10 mouse cellular contexts compared by ENCODE assay signal in the genomic region with DNA sequence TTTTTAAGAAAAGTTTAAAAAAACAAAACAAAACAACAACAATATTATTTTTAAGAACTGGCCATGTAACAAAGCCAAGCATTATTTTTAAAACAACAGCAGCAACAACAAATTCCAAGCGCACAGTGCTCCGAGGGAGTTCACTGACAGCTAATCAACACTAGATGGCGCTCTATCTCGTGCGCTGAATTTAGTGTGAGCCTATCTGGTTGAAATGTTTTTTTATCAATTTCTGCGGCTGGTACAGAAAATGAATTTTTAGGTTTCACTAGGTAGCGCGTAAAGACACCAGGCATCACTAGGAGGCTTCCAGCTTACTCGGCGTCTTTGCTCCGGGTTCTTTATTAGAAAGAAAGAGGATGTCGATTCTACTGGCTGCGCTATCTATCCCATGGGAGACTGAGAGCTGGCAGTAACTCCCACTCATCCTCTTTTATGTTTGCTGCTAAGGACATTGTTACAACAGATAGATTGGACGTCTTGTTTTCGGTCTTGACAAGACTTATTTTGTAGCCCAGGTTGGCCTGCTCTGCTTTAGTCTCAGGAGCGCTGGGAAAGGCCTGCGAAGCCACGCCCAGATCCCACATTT. TPM values are rescaled to one million over a fixed set of nuclear protein-coding genes. Genes with fewer than 3 reads are reported as not detected.
DNase-seq lines count a peak whose midpoint lies in the region; ATAC-seq and TF ChIP-seq lines count a peak whose summit lies in the region.
"Had no signal": no experiment of that assay in that cellular context is flagged by ENCODE, and none has a peak within 500 bp of the region (broad histone marks: within the 10 kb centered on the region; RNA-seq: fewer than 3 reads in every experiment).

No protein-coding gene starts in this region.

- H3K27ac ChIP-seq in forebrain, embryonic 10.5 days, result no peak overlapping the region
- no peak overlapping the region for H3K27ac ChIP-seq in forebrain, embryonic 11.5 days (ENCODE audit: low read depth, low read length)
- H3K27ac ChIP-seq in forebrain, postnatal 0 days (ENCODE audit: low read depth, low read length), result no peak overlapping the region
- H3K27ac ChIP-seq: midbrain, embryonic 12.5 days had no signal

- peak; percentile 34 for DNase-seq in forebrain, embryonic 10.5 days (ENCODE audit: extremely low spot score, low spot score)
- no peak for DNase-seq in forebrain, embryonic 11.5 days (ENCODE audit: low spot score)
- peak; percentile 31 for DNase-seq in thymus, postnatal 4 days
- DNase-seq in thymus, postnatal 36 days, result no peak
- DNase-seq in forebrain, postnatal 0 days, result peak; percentile 86
- peak; percentile 39 to 63 for DNase-seq in kidney, postnatal 36 days
- DNase-seq in lung, postnatal 25 days (ENCODE audit: low spot score), result peak; percentile 37

- H3K9ac ChIP-seq in forebrain, embryonic 11.5 days (ENCODE audit: low read length), result no peak overlapping the region
- no peak overlapping the region for H3K9ac ChIP-seq in forebrain, postnatal 0 days
- H3K9ac ChIP-seq: midbrain, embryonic 12.5 days had no signal

- no peak overlapping the region for H3K4me3 ChIP-seq in forebrain, embryonic 10.5 days
- H3K4me3 ChIP-seq in forebrain, embryonic 11.5 days (ENCODE audit: low read depth, low read length), result no peak overlapping the region
- H3K4me3 ChIP-seq in forebrain, postnatal 0 days (ENCODE audit: low read depth, low read length), result no peak overlapping the region
- H3K4me3 ChIP-seq: erythroblast, embryonic 14.5 days; midbrain, embryonic 12.5 days had no signal

- 55% methylated on average over 18 of the region's 18 CpGs for WGBS in forebrain, embryonic 10.5 days
- WGBS in forebrain, embryonic 11.5 days, result 57% methylated on average over 18 of the region's 18 CpGs
- WGBS in forebrain, postnatal 0 days, result 36% methylated on average over 18 of the region's 18 CpGs

- no peaks in the 10 kb centered on the region for H3K9me3 ChIP-seq in forebrain, embryonic 10.5 days
- no peaks in the 10 kb centered on the region for H3K9me3 ChIP-seq in forebrain, embryonic 11.5 days (ENCODE audit: control insufficient read depth, low read length)
- H3K9me3 ChIP-seq in forebrain, postnatal 0 days (ENCODE audit: low read length), result no peaks in the 10 kb centered on the region
- H3K9me3 ChIP-seq: midbrain, embryonic 12.5 days had no signal

- ATAC-seq in forebrain, embryonic 11.5 days (replicated peaks; ENCODE audit: low FRiP score), result no peak
- peak; percentile 74 for ATAC-seq in forebrain, postnatal 0 days
- no peak for ATAC-seq in monocyte, adult 5-6 weeks (replicated peaks; ENCODE audit: insufficient number of reproducible peaks, low FRiP score, low TSS enrichment, poor library complexity, severe bottlenecking)

- no peak overlapping the region for H3K4me2 ChIP-seq in forebrain, embryonic 11.5 days (ENCODE audit: low read depth, low read length, severe bottlenecking)
- peak overlapping the region; percentile 4; the same call in 1 of the 2 replicates for H3K4me2 ChIP-seq in forebrain, postnatal 0 days (ENCODE audit: low read depth)
- H3K4me2 ChIP-seq: midbrain, embryonic 12.5 days had no signal

- H3K27me3 ChIP-seq in forebrain, embryonic 10.5 days (ENCODE audit: poor library complexity, severe bottlenecking), result no peaks in the 10 kb centered on the region
- H3K27me3 ChIP-seq in forebrain, embryonic 11.5 days (ENCODE audit: control insufficient read depth, insufficient read depth, low read length), result no peaks in the 10 kb centered on the region
- no peaks in the 10 kb centered on the region for H3K27me3 ChIP-seq in forebrain, postnatal 0 days (ENCODE audit: insufficient read depth, low read length)
- H3K27me3 ChIP-seq: midbrain, embryonic 12.5 days had no signal

- H3K36me3 ChIP-seq in forebrain, embryonic 10.5 days (replicated peaks), result no peaks in the 10 kb centered on the region
- no peaks in the 10 kb centered on the region for H3K36me3 ChIP-seq in forebrain, embryonic 11.5 days (ENCODE audit: control insufficient read depth, insufficient read depth, low read length)
- H3K36me3 ChIP-seq in forebrain, postnatal 0 days (ENCODE audit: insufficient read depth), result no peaks in the 10 kb centered on the region
- H3K36me3 ChIP-seq: midbrain, embryonic 12.5 days had no signal

- H3K4me1 ChIP-seq in forebrain, embryonic 10.5 days, result no peaks in the 10 kb centered on the region
- H3K4me1 ChIP-seq in forebrain, embryonic 11.5 days (replicated peaks; ENCODE audit: control insufficient read depth, insufficient read depth, low read length), result no peaks in the 10 kb centered on the region
- H3K4me1 ChIP-seq in forebrain, postnatal 0 days (ENCODE audit: insufficient read depth), result no peaks in the 10 kb centered on the region
- H3K4me1 ChIP-seq: midbrain, embryonic 12.5 days had no signal

- peak; percentile 92 for TF ChIP-seq CTCF in forebrain, postnatal 0 days (IDR thresholded peaks at IDR 0.05; ENCODE audit: low read depth)

RNA-seq across cellular contexts. Expression of gene Snrpf, which starts 22.0 kb away (rescaled TPM):
- 202 and 205 TPM in 2 replicates for polyA plus RNA-seq in forebrain, embryonic 10.5 days (2016; fragmentation: Nextera tagmentation; extraction: Ambion mirVana)
- 155 and 161 TPM in 2 replicates for polyA plus RNA-seq in forebrain, embryonic 11.5 days (2014; fragmentation: Nextera tagmentation; extraction: Ambion mirVana)
- 48.4 and 50.2 TPM in 2 replicates for total RNA-seq in forebrain, postnatal 0 days (2014; rRNA removed)
- 68.5 and 85.3 TPM in 2 replicates for polyA plus RNA-seq in forebrain, postnatal 0 days (2015; fragmentation: Nextera tagmentation; extraction: Ambion mirVana)
- total RNA-seq in monocyte, adult 5-6 weeks (2017), result 80.8 to 102 TPM (median 89.9 TPM) in 3 replicates

RNA-seq across cellular contexts. Expression of gene Ntn4, which starts 29.0 kb away (rescaled TPM):
- 0.84 and 1.1 TPM in 2 replicates for polyA plus RNA-seq in forebrain, embryonic 10.5 days (2016; fragmentation: Nextera tagmentation; extraction: Ambion mirVana)
- polyA plus RNA-seq in forebrain, embryonic 11.5 days (2014; fragmentation: Nextera tagmentation; extraction: Ambion mirVana), result 2.9 and 4.4 TPM in 2 replicates
- total RNA-seq in forebrain, postnatal 0 days (2014; rRNA removed), result 4.3 and 6.1 TPM in 2 replicates
- 0.40 and 1.2 TPM in 2 replicates for polyA plus RNA-seq in forebrain, postnatal 0 days (2015; fragmentation: Nextera tagmentation; extraction: Ambion mirVana)
- 0.10 to 0.38 TPM in 2 of 3 replicates, not detected in the other for total RNA-seq in monocyte, adult 5-6 weeks (2017)
- polyA plus RNA-seq: erythroblast, embryonic 14.5 days had no signal

Comparison
In these comparisons a context has a peak if more than half of its experiments do, and no peak if none do; other contexts are left out.
1. DNase-seq: peak in forebrain, embryonic 10.5 days (single experiment), thymus, postnatal 4 days (single experiment), forebrain, postnatal 0 days (single experiment), kidney, postnatal 36 days (2 of 2) and lung, postnatal 25 days (single experiment); none in forebrain, embryonic 11.5 days (single experiment) and thymus, postnatal 36 days (0 of 2).